Mouse (Mus musculus) T-helper 1 cell (primary cell): Measurements from ENCODE around the gene Pde6g.

Experiments
- in situ Hi-C: fragments of 300-600 bp; cut with MboI, MseI; formaldehyde crosslinking; loops from one replicate; pipeline ENCODE4 v1.15.1; 2025; ENCODE audit warnings: high pct_unique_total_duplicates

Pde6g gene

GRCm38 (mm10) chr11:120453306-120453705 lies at the start of gene Pde6g:
Gene Pde6g, minus strand, starts transcription at chr11:120453500.
- in situ Hi-C loops: no loop called here

- in situ Hi-C loops: no loop called here
Observed at GRCm38 (mm10) chr11:120501701-120502100, 48.4 kb upstream of the Pde6g start.

- in situ Hi-C loops: no loop called here
Observed at GRCm38 (mm10) chr11:120501018-120501417, 47.7 kb upstream of the Pde6g start.

- in situ Hi-C loops: no loop called here
Observed at GRCm38 (mm10) chr11:120500357-120500756, 47.1 kb upstream of the Pde6g start.

GRCm38 (mm10) chr11:120499894-120500293 lies 46.6 kb upstream of the Pde6g start:
- in situ Hi-C loops: no loop called here

- in situ Hi-C loops: no loop called here
Observed at GRCm38 (mm10) chr11:120498891-120499290, 45.6 kb upstream of the Pde6g start.

- in situ Hi-C loops: no loop called here
Observed at GRCm38 (mm10) chr11:120498226-120498625, 44.9 kb upstream of the Pde6g start.

GRCm38 (mm10) chr11:120497436-120497835 lies 44.1 kb upstream of the Pde6g start:
- in situ Hi-C loops: no loop called here

GRCm38 (mm10) chr11:120493911-120494310 lies 40.6 kb upstream of the Pde6g start:
- in situ Hi-C loops: no loop called here

GRCm38 (mm10) chr11:120493351-120493750 lies 40.1 kb upstream of the Pde6g start:
- in situ Hi-C loops: no loop called here

GRCm38 (mm10) chr11:120492878-120493203 lies 39.5 kb upstream of the Pde6g start:
- in situ Hi-C loops: no loop called here

GRCm38 (mm10) chr11:120492024-120492877 lies 39.0 kb upstream of the Pde6g start:
- in situ Hi-C loops: no loop called here

- in situ Hi-C loops: no loop called here
Observed at GRCm38 (mm10) chr11:120491317-120492023, 38.2 kb upstream of the Pde6g start, which contains the start of gene Slc25a10. Gene Slc25a10, plus strand, starts transcription at chr11:120491840.

- in situ Hi-C loops: no loop called here
Observed at GRCm38 (mm10) chr11:120490291-120491046, 37.2 kb upstream of the Pde6g start.

GRCm38 (mm10) chr11:120489054-120489761 lies 35.9 kb upstream of the Pde6g start:
- in situ Hi-C loops: no loop called here

GRCm38 (mm10) chr11:120488516-120488915 lies 35.2 kb upstream of the Pde6g start:
- in situ Hi-C loops: no loop called here

- in situ Hi-C loops: no loop called here
Observed at GRCm38 (mm10) chr11:120485251-120485650, 32.0 kb upstream of the Pde6g start.

- in situ Hi-C loops: no loop called here
Observed at GRCm38 (mm10) chr11:120484265-120484981, 31.1 kb upstream of the Pde6g start, which contains the start of gene Mrpl12. Gene Mrpl12, plus strand, starts transcription at chr11:120484613.

GRCm38 (mm10) chr11:120483448-120483934 lies 30.2 kb upstream of the Pde6g start:
- in situ Hi-C loops: no loop called here

- in situ Hi-C loops: loop anchor here (10.0 kb wide), 1 partner anchor 797 kb away; no protein-coding TSS in a partner anchor
Observed at GRCm38 (mm10) chr11:120472052-120472451, 18.8 kb upstream of the Pde6g start.

GRCm38 (mm10) chr11:120467736-120468092 lies 14.4 kb upstream of the Pde6g start:
- in situ Hi-C loops: no loop called here
